Mouse (Mus musculus): ENCODE measurements at regions not wholly inside any gene's neighbourhood (a gene's known extent, or its start where the extent isn't known, plus 50 kb on each side); places are given as distances from the start of the nearest gene placed in this dataset.

DNA sequence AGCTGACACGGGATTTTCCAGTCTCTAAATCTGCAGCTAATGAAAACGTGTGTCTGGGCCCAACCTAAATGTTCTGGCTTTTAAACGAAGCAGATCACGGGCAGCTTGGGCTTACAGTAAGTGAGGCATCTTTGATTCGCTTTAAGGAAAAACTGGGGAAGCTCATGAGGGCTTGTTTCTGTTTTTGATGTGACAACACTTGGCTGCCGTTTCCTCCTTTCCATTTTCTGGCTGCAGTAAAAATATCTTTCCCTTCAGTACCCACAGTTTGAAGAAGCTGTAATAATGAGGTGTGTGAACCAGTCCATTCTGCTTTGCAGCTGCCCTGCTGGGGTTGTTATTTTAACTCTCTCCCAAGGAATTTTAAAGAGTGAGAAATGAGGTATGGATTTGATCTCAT is 69.9 kb upstream of the Dkk2 start:
- in situ Hi-C loops (cut with MboI, MseI), result no loop called here

DNA sequence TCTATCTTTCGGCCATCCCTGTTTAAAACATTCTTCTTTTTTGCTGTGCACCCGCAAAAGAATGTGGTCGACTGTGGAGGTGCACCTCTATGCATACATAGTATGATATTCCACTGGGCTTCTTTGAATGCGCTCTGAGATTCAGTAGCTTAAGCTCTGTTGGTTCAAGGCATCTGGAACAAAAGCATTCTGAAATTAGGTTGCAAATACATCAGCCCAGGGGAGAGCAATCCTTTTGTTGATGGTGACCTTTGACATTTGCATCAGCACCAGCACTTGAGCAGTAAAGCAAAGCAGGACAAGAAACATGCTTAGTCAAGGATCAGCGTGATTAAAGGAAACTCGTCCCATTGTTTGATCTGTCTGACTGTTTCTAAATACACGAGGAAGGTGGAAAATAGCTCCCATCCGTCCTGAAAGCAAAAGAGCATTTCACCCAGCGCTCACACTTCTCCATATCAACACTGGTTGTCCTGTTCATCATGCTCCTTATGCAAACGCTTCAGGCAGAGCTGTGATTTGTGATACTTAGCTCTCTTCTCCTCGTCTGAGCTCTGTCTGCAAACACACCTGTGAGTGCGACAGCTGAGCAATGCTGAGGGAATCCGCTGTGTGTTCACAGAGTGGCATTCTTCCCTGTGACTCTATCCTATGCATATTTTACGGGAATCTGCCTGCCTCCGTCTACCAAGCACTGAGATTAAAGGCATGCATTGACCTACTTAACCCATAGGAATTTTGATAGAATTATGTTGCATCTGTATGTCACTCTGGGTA is 67.4 kb upstream of the Dkk2 start:
- in situ Hi-C loops (cut with MboI, MseI), result no loop called here

DNA sequence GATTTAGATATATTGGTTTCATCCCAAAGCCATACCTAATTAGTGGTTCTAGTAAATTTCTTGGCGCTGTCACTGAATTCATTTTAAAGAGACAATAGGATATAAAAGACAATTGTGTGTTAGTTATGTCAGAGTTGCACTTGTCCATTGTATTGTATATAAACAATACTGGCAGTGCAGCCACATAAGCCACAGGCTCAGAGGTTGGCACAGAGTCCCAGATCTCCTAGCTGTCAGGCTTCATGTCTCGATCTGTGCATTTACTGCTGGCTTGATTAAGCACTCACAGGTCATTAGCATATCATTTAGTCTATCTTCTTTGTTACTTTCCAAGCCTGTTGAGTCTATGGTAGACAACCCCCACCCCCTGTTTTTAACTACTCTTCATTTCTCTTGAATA is 66.6 kb upstream of the Dkk2 start:
- in situ Hi-C loops (cut with MboI, MseI), result no loop called here

DNA sequence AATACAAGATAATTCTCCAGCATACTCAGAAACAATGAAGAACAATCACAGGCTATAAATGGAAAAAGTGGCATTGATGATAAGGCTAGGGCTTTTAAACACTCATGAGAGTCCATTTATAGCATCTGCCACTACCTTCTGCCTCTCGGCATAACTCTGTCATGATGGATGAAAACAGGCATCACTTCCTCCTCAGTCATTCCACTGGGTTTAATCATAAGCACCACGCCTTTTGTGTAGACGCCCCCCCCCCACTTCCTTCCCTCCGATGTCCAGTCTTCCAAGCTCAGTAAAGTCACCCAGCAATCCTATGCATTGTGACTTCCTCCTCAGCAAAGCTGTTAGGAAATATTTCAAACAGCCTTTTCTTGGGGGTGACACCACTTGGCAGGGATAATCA is 63.1 kb upstream of the Dkk2 start:
- in situ Hi-C loops (cut with MboI, MseI), result no loop called here

DNA sequence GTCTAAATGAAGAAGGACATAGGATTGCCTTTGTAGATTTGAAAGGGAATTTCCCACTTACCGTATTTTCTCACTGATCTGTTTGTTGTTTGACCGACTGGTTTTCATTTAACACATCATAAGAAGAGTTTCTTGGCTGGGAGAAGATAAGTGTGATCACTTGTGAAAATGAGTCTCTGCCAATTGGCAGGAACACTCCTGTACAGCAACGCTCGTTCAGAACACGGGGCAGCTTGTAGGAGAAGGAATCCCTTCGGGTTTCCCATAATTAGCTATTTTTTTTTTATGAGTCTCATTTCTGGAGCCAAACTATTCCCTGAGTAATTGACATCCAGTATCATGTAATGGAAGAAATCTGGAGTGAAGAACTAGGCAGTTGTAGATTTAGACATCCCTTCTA is 61.8 kb upstream of the Dkk2 start:
- in situ Hi-C loops (cut with MboI, MseI), result no loop called here

DNA sequence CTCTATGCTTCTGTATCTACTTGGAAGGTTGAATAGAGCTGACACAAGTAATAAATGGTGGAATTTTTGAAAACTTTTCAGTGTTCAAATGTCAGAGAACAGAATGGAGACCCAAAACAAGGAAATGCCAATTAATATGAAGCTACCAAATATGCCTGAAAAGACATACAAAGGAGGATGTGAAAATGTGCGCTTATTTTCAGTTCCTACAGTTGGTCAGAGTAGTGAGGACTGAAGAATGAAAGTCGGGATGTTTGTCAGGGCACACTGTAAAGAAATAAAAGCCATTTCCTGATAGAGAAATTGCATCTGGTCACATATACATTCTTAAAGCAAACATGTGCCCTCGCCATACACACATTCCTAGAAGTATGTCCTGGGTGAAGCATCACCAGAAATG is 56.0 kb upstream of the Dkk2 start:
- in situ Hi-C loops (cut with MboI, MseI), result no loop called here

DNA sequence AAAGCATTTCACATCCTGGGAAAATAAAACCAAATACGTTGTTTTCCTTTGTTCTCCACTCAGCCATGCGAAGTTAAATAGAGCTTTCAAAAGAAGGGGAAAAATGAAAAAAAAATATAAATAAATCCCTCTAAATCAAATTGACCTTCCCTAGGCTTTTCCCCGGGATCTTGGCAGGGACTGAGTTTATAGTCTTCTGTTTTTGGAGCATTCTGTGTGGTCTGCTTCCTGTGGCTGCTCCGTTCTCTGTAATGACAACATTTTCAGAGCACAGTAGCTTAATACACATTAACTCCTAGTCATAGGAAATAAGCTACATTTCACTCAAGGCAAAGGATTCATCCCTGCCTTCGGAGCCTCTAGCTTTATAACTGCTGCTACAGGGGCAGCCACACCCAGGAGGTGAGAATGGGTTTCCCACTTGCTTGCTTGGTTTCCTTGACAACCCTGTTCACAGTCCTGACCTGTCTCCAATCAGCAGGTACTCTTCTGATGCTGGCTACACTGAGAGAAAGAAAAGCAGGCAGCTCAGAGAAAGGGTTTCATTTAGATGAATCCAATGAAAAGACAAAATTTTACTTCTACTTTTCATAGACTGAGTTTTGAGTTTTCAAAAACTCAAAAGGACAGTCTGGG is 51.9 kb upstream of the Dkk2 start:
- in situ Hi-C loops (cut with MboI, MseI), result no loop called here

DNA sequence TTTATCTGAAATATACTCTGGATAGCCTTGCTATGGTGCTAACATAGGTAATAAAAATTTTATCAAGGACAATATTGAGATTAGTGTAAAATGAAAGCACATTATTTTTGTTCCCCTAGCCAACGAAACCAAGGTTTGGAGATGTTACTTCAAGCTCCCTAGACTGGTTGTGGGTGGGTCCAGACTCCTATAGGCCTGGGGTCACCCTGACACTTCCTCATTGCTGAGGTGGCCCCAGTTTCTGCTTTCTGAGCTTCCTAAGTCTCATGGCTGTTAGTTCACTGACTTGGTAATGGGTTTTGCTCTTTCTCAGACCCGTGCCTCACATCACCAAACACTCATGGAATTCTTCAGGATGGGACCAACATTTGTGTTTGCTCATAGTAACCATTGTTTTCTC is 49.9 kb upstream of the Dkk2 start:
- in situ Hi-C loops (cut with MboI, MseI), result no loop called here
